Mouse (Mus musculus) ES-Bruce4 (cell line): Measurements from ENCODE around the gene Thsd7b. TPM values are rescaled to one million over a fixed set of nuclear protein-coding genes. Genes with fewer than 3 reads are reported as not detected.

Experiments
- H3K27ac ChIP-seq: 2 replicates; pipeline ENCODE4 v1.5.1; 2012; ENCODE audit warnings: low read length, inconsistent platforms; ENCODE audit not compliant: insufficient read depth
- H3K27me3 ChIP-seq: 2 replicates; pipeline ENCODE4 v1.6.1; 2012; ENCODE audit warnings: mild to moderate bottlenecking, low read length, inconsistent platforms; ENCODE audit not compliant: control insufficient read depth, poor library complexity, insufficient read depth, severe bottlenecking
- H3K36me3 ChIP-seq: 2 replicates; pipeline ENCODE4 v1.6.1; 2012; ENCODE audit warnings: inconsistent platforms, mild to moderate bottlenecking, low read length, moderate library complexity; ENCODE audit not compliant: control insufficient read depth, poor library complexity, insufficient read depth, severe bottlenecking
- H3K4me1 ChIP-seq: one replicate; pipeline ENCODE4 v1.8.1; 2011; ENCODE audit warnings: low read length; ENCODE audit not compliant: control insufficient read depth, insufficient read depth
- H3K4me3 ChIP-seq: 2 replicates; pipeline ENCODE4 v1.5.1; 2011; ENCODE audit warnings: low read depth, mild to moderate bottlenecking, low read length
- H3K9ac ChIP-seq: 2 replicates; pipeline ENCODE4 v1.6.1; 2012; ENCODE audit warnings: low read depth, mild to moderate bottlenecking, inconsistent platforms; ENCODE audit not compliant: poor library complexity, severe bottlenecking
- H3K9me3 ChIP-seq: replicated peaks from 2 replicates; pipeline ENCODE4 v1.6.1; 2012; ENCODE audit warnings: mild to moderate bottlenecking, low read length, inconsistent platforms; ENCODE audit not compliant: control insufficient read depth, poor library complexity, insufficient read depth, severe bottlenecking
- CTCF ChIP-seq: IDR thresholded peaks from one replicate; pipeline ENCODE4 v1.8.1; 2011; ENCODE audit warnings: low read depth, low read length
- EP300 ChIP-seq: IDR thresholded peaks from 2 replicates; pipeline ENCODE4 v1.6.1; 2011; ENCODE audit warnings: low read depth, low read length; ENCODE audit not compliant: insufficient read depth
- POLR2A ChIP-seq: IDR thresholded peaks from one replicate; pipeline ENCODE4 v1.8.1; 2011; ENCODE audit warnings: low read length; ENCODE audit not compliant: insufficient read depth
- polyA plus RNA-seq: library from polyadenylated mRNA; stranded (reverse); fragments of >200 nt; gene quantifications from 2 replicates; pipeline ENCODE4 v1.2.4, GENCODE M21; 2011; ENCODE audit warnings: low read depth; ENCODE audit not compliant: missing spikeins, insufficient read depth, insufficient read length

The Thsd7b gene
- polyA plus RNA-seq, 1 experiment, result 0.18 TPM

- Histone ChIP-seq H3K27me3 (no peaks in the 10 kb centered on the region), H3K4me3 (no peak overlapping the region), H3K9me3 (no peaks in the 10 kb centered on the region), H3K36me3 (no peaks in the 10 kb centered on the region), H3K27ac (no peak overlapping the region), H3K4me1 (no peaks in the 10 kb centered on the region), H3K9ac (no peak overlapping the region)
- TF ChIP-seq POLR2A (no peak), EP300 (no peak), CTCF (no peak)
Observed at GRCm38 (mm10) chr1:129747595-129747994, 474.5 kb downstream of the Thsd7b start.

- H3K9me3 ChIP-seq, result no peaks in the 10 kb centered on the region
- no peak overlapping the region for H3K4me3 ChIP-seq
- no peak overlapping the region for H3K27ac ChIP-seq
- no peaks in the 10 kb centered on the region for H3K27me3 ChIP-seq
- H3K4me1 ChIP-seq, result no peaks in the 10 kb centered on the region
- H3K9ac ChIP-seq, result no peak overlapping the region
- H3K36me3 ChIP-seq, result no peaks in the 10 kb centered on the region
- no peak for TF ChIP-seq POLR2A
- TF ChIP-seq EP300, result no peak
- TF ChIP-seq CTCF, result no peak
Observed at GRCm38 (mm10) chr1:129756548-129757240, 483.6 kb downstream of the Thsd7b start.

- no peaks in the 10 kb centered on the region for H3K9me3 ChIP-seq
- H3K9ac ChIP-seq, result no peak overlapping the region
- H3K27ac ChIP-seq, result no peak overlapping the region
- no peaks in the 10 kb centered on the region for H3K27me3 ChIP-seq
- TF ChIP-seq EP300 (no peak), CTCF (no peak), POLR2A (no peak)
- no peak overlapping the region for H3K4me3 ChIP-seq
- H3K4me1 ChIP-seq, result no peaks in the 10 kb centered on the region
- no peaks in the 10 kb centered on the region for H3K36me3 ChIP-seq
Observed at GRCm38 (mm10) chr1:129759003-129759402, 485.9 kb downstream of the Thsd7b start.

GRCm38 (mm10) chr1:129761234-129761633 lies 488.1 kb downstream of the Thsd7b start:
- Histone ChIP-seq H3K27me3 (no peaks in the 10 kb centered on the region), H3K27ac (no peak overlapping the region), H3K4me1 (no peaks in the 10 kb centered on the region), H3K9me3 (no peaks in the 10 kb centered on the region), H3K4me3 (no peak overlapping the region), H3K36me3 (no peaks in the 10 kb centered on the region), H3K9ac (no peak overlapping the region)
- TF ChIP-seq POLR2A (no peak), EP300 (no peak), CTCF (no peak)

GRCm38 (mm10) chr1:129764748-129765147 lies 491.6 kb downstream of the Thsd7b start:
- TF ChIP-seq CTCF (no peak), EP300 (no peak), POLR2A (no peak)
- Histone ChIP-seq H3K36me3 (no peaks in the 10 kb centered on the region), H3K9me3 (no peaks in the 10 kb centered on the region), H3K9ac (no peak overlapping the region), H3K4me3 (no peak overlapping the region), H3K27ac (no peak overlapping the region), H3K27me3 (no peaks in the 10 kb centered on the region), H3K4me1 (no peaks in the 10 kb centered on the region)

- Histone ChIP-seq H3K9ac (no peak overlapping the region), H3K4me3 (no peak overlapping the region), H3K27me3 (no peaks in the 10 kb centered on the region), H3K4me1 (no peaks in the 10 kb centered on the region), H3K36me3 (no peaks in the 10 kb centered on the region), H3K27ac (no peak overlapping the region), H3K9me3 (no peaks in the 10 kb centered on the region)
- no peak for TF ChIP-seq CTCF
- no peak for TF ChIP-seq EP300
- TF ChIP-seq POLR2A, result no peak
Observed at GRCm38 (mm10) chr1:129777055-129777454, 504.0 kb downstream of the Thsd7b start.
